Mouse (Mus musculus) hindbrain, embryonic 12.5 days (tissue): ENCODE measurements around the gene Shkbp1. TPM values are rescaled to one million over a fixed set of nuclear protein-coding genes. Genes with fewer than 3 reads are reported as not detected.

Experiments used
- ATAC-seq: fragments of 200-750 bp; cut with Nextera tagmentation; 2 replicates; pipeline ENCODE4 v1.8.0; 2017; ENCODE audit warnings: moderate TSS enrichment; ENCODE audit not compliant: low FRiP score
- H3K27ac ChIP-seq: fragments of 300-500 bp; sonication (generic); 2 replicates; pipeline ENCODE4 v1.5.1; 2016; ENCODE audit warnings: mild to moderate bottlenecking
- H3K27me3 ChIP-seq: fragments of 300-500 bp; sonication (generic); 2 replicates; pipeline ENCODE4 v1.6.1; 2016; ENCODE audit warnings: mild to moderate bottlenecking
- H3K36me3 ChIP-seq: fragments of 300-500 bp; sonication (generic); 2 replicates; pipeline ENCODE4 v1.6.1; 2016; ENCODE audit warnings: mild to moderate bottlenecking
- H3K4me1 ChIP-seq: fragments of 300-500 bp; sonication (generic); 2 replicates; pipeline ENCODE4 v1.6.1; 2016
- H3K4me2 ChIP-seq: fragments of 300-500 bp; sonication (generic); replicated peaks from 2 replicates; pipeline ENCODE4 v1.6.1; 2016; ENCODE audit warnings: mild to moderate bottlenecking
- H3K4me3 ChIP-seq: fragments of 300-500 bp; sonication (generic); 2 replicates; pipeline ENCODE4 v1.5.1; 2016; ENCODE audit warnings: mild to moderate bottlenecking
- H3K9ac ChIP-seq: fragments of 300-500 bp; sonication (generic); 2 replicates; pipeline ENCODE4 v1.6.1; 2016; ENCODE audit warnings: mild to moderate bottlenecking, moderate library complexity
- H3K9me3 ChIP-seq: fragments of 300-500 bp; sonication (generic); replicated peaks from 2 replicates; pipeline ENCODE4 v1.6.1; 2016; ENCODE audit warnings: mild to moderate bottlenecking
- WGBS: fragments of 180-500 bp; shearing (Covaris S2); methylation state at CpG from one replicate; pipeline ENCODE4 v1.1.7; 2016; 5-methylcytosine and 5-hydroxymethylcytosine counted together
- polyA plus RNA-seq: library from polyadenylated mRNA; unstranded; fragments of >200 nt; fragmentation: Nextera tagmentation; extraction: Ambion mirVana; gene quantifications from 2 replicates; pipeline ENCODE4 v1.2.1, GENCODE M21; 2016

The Shkbp1 gene
- polyA plus RNA-seq, 1 experiment from 2014 or later, result 72.4 TPM

DNA sequence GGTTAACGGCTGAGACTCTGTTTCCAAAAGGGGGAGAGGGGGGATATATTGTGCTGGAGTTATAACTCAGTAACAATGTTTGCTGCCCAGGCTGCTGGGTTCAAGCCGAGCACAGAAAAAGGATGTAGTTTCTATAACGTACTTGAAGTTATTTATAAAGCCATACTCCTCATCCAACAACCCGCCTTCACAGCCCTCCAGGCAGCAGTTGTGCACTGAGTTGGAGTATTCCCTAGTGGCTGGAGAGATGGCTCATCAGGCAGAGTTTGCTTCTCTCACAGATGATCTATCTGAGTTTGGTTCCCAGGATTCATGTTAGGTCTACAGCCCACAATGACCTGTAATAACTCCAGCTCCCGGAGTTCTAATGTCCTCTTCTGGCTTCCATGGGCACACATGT is 55.0 kb downstream of the Shkbp1 start:
- no peak overlapping the region for H3K4me2 ChIP-seq
- peaks cover 9% of the 10 kb centered on the region for H3K27me3 ChIP-seq
- no peak for ATAC-seq
- no peak overlapping the region for H3K27ac ChIP-seq
- WGBS, result 82% methylated on average over 5 of the region's 5 CpGs
- H3K4me3 ChIP-seq, result no peak overlapping the region
- H3K9me3 ChIP-seq, result no peaks in the 10 kb centered on the region
- H3K36me3 ChIP-seq, result no peaks in the 10 kb centered on the region
- no peaks in the 10 kb centered on the region for H3K4me1 ChIP-seq
- no peak overlapping the region for H3K9ac ChIP-seq

DNA sequence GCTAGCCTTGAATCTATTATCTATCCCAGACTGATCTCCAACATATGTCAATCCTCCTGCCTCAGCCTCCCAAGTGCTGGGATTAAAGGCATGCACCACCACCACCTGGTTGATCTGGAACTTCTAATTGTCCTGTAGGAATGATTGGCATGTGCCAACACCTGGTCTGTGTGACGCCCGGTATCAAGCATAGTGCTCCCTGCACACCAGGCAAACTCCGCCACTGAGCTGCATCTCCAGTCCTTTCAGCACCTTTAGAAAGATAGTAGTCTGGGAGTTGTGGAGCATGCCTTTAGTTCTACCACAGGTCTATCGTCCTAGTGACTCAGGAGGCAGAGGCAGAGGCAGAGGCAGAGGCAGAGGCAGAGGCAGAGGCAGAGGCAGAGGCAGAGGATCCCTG is 55.5 kb downstream of the Shkbp1 start:
- Histone ChIP-seq H3K4me1 (no peaks in the 10 kb centered on the region), H3K27me3 (peaks cover 8% of the 10 kb centered on the region; the same call in 1 of the 2 replicates), H3K4me3 (no peak overlapping the region), H3K9ac (no peak overlapping the region), H3K36me3 (no peaks in the 10 kb centered on the region), H3K4me2 (no peak overlapping the region), H3K9me3 (no peaks in the 10 kb centered on the region), H3K27ac (no peak overlapping the region)
- ATAC-seq, result no peak
- WGBS, result 86% methylated on average over 4 of the region's 4 CpGs

DNA sequence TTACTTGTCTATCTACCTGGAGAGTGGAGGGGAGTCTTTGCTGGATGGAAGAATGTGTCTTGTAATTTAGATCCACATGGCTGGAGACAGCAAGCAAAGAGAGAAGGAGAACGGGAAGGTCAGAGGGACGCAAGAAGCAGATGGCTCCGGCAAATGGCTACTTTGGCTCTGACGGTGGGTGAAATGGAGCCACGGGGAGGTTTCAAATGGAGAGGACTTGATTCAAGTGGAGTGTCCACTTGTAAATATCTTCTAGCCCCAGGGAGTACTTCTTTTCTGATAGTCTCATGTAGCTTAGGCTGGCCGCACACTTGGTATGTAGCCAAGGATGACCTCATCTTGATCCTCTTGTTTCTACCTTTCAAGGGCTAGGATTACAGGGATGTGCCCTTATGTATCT is 57.0 kb downstream of the Shkbp1 start:
- H3K4me2 ChIP-seq, result no peak overlapping the region
- no peaks in the 10 kb centered on the region for H3K36me3 ChIP-seq
- H3K9me3 ChIP-seq, result no peaks in the 10 kb centered on the region
- no peak overlapping the region for H3K9ac ChIP-seq
- no peak for ATAC-seq
- H3K27me3 ChIP-seq, result peaks cover 8% of the 10 kb centered on the region; the same call in 1 of the 2 replicates
- H3K4me3 ChIP-seq, result no peak overlapping the region
- no peak overlapping the region for H3K27ac ChIP-seq
- WGBS, result 86% methylated on average over 6 of the region's 6 CpGs
- no peaks in the 10 kb centered on the region for H3K4me1 ChIP-seq

DNA sequence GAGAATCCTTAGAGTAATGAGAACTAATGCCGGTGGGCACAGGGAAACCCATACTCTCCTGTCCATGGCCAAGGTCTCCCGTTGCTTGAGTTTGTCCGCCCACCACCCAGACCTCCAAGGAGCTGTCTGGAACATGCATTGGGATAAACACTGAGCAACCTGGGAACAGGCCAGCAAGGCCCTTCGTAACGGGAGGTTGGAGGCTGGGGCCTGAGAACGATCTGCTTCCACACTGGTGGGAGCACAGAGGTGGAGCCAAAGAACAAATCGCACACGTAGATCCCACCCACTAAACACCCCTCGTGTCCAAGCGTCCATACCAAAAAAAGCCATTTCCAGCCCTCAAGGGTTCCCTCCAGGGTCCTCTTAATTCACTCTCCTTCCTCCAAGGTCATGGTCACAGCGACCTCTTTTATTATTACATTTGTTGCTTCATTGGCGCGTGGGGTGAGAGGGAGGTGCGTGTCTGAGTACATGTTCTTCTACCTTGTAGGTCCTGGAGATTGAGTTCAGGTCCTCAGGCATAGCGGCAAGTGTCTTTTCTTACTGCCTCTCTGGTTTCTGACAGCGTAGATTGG is 57.7 kb downstream of the Shkbp1 start:
- H3K9ac ChIP-seq, result no peak overlapping the region
- 84% methylated on average over 16 of the region's 16 CpGs for WGBS
- no peaks in the 10 kb centered on the region for H3K4me1 ChIP-seq
- H3K36me3 ChIP-seq, result no peaks in the 10 kb centered on the region
- no peak for ATAC-seq
- no peaks in the 10 kb centered on the region for H3K9me3 ChIP-seq
- H3K4me3 ChIP-seq, result no peak overlapping the region
- peaks cover 8% of the 10 kb centered on the region; the same call in 1 of the 2 replicates for H3K27me3 ChIP-seq
- no peak overlapping the region for H3K4me2 ChIP-seq
- no peak overlapping the region for H3K27ac ChIP-seq

DNA sequence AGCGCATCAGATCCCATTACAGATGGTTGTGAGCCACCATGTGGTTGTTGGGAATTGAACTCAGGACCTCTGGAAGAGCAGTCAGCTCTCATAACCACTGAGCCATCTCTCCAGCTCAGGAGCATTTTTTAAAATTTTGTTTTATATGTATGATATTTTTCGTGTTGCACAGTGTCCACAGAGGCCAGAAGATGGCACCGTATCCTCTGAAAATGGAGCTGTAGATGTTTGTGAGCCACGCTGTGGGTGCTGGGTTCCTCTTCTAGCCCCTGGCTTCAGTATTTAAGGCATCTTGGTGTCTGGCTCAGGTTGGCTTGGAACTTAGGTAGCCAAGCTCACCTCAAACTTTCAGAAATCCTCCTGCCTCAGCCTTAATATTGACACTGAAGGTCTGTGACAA is 59.3 kb downstream of the Shkbp1 start:
- no peaks in the 10 kb centered on the region for H3K9me3 ChIP-seq
- H3K4me1 ChIP-seq, result no peaks in the 10 kb centered on the region
- no peaks in the 10 kb centered on the region for H3K36me3 ChIP-seq
- no peak for ATAC-seq
- H3K27ac ChIP-seq, result no peak overlapping the region
- no peak overlapping the region for H3K4me2 ChIP-seq
- 93% methylated on average over 4 of the region's 4 CpGs for WGBS
- H3K9ac ChIP-seq, result no peak overlapping the region
- H3K27me3 ChIP-seq, result no peaks in the 10 kb centered on the region
- H3K4me3 ChIP-seq, result no peak overlapping the region

DNA sequence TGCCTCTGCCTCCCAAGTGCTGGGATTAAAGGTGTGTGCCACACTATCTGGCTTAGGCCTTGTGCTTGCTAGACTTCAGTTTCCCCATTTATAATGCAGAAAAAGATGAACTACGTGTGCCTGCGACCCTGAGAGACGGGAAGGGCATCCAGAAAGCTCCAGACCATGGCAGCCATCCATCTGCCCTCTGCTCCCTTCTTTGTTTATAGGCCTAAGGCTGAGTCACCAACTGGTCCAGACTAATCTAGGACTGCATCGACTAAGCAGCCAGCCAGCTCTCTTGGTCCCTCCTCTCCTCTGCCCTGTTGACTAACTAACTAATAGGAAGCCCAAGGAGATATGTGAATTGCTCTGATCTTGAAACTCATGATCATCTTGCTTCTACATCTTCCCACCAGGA is 59.9 kb downstream of the Shkbp1 start:
- Histone ChIP-seq H3K4me3 (no peak overlapping the region), H3K4me2 (no peak overlapping the region), H3K9me3 (no peaks in the 10 kb centered on the region), H3K9ac (no peak overlapping the region), H3K4me1 (no peaks in the 10 kb centered on the region), H3K36me3 (no peaks in the 10 kb centered on the region), H3K27me3 (no peaks in the 10 kb centered on the region), H3K27ac (no peak overlapping the region)
- whole genome bisulfite sequencing, result 83% methylated on average over 4 of the region's 4 CpGs
- no peak for ATAC-seq

Other genes starting within 250 kb of the Shkbp1 start
- not detected in 2 replicates for gene Cyp2f2, start 236.1 kb downstream of the Shkbp1 start, polyA plus RNA-seq
- gene Cyp2t4, start 202.3 kb downstream of the Shkbp1 start, polyA plus RNA-seq, result 0.13 and 0.18 TPM in 2 replicates
- 95.0 and 102 TPM in 2 replicates for gene Egln2, start 189.2 kb downstream of the Shkbp1 start, polyA plus RNA-seq
- 86.6 and 101 TPM in 2 replicates for gene Rab4b, start 177.1 kb downstream of the Shkbp1 start, polyA plus RNA-seq
- 0.85 and 1.9 TPM in 2 replicates for gene Gm21983, start 174.9 kb downstream of the Shkbp1 start, polyA plus RNA-seq
- 20.0 and 25.6 TPM in 2 replicates for gene Mia, start 174.9 kb downstream of the Shkbp1 start, polyA plus RNA-seq
- gene BC024978, start 160.2 kb downstream of the Shkbp1 start, polyA plus RNA-seq, result 3.2 and 3.9 TPM in 2 replicates
- 233 and 254 TPM in 2 replicates for gene Snrpa, start 159.7 kb downstream of the Shkbp1 start, polyA plus RNA-seq
- gene Itpkc, start 127.4 kb downstream of the Shkbp1 start, polyA plus RNA-seq, result 10.2 and 10.7 TPM in 2 replicates
- 23.2 and 24.3 TPM in 2 replicates for gene Coq8b, start 123.0 kb downstream of the Shkbp1 start, polyA plus RNA-seq
- gene Numbl, start 97.6 kb downstream of the Shkbp1 start, polyA plus RNA-seq, result 60.2 and 63.0 TPM in 2 replicates
- 8.7 and 8.9 TPM in 2 replicates for gene Ltbp4, start 18.3 kb downstream of the Shkbp1 start, polyA plus RNA-seq
- gene Gm20479, start 1.4 kb upstream of the Shkbp1 start, polyA plus RNA-seq, result 0.43 and 0.59 TPM in 2 replicates
- 0.90 and 1.1 TPM in 2 replicates for gene Sptbn4, start 91.7 kb upstream of the Shkbp1 start, polyA plus RNA-seq
- gene Blvrb, start 92.0 kb upstream of the Shkbp1 start, polyA plus RNA-seq, result 26.6 and 27.3 TPM in 2 replicates
- 20.8 and 22.3 TPM in 2 replicates for gene Sertad3, start 117.7 kb upstream of the Shkbp1 start, polyA plus RNA-seq
- gene Sertad1, start 130.9 kb upstream of the Shkbp1 start, polyA plus RNA-seq, result 17.5 TPM in 2 replicates
- 2.5 and 3.5 TPM in 2 replicates for gene Prx, start 143.3 kb upstream of the Shkbp1 start, polyA plus RNA-seq
- 0.36 and 0.66 TPM in 2 replicates for gene Hipk4, start 167.2 kb upstream of the Shkbp1 start, polyA plus RNA-seq
- 93.9 and 104 TPM in 2 replicates for gene Pld3, start 197.2 kb upstream of the Shkbp1 start, polyA plus RNA-seq
- gene 2310022A10Rik, start 197.2 kb upstream of the Shkbp1 start, polyA plus RNA-seq, result 35.0 and 35.4 TPM in 2 replicates
- gene Akt2, start 235.5 kb upstream of the Shkbp1 start, polyA plus RNA-seq, result 85.0 and 90.5 TPM in 2 replicates